Mouse (Mus musculus): ENCODE data around the gene Dcaf11. TPM values are rescaled to one million over a fixed set of nuclear protein-coding genes. Genes with fewer than 3 reads are reported as not detected.

The Dcaf11 gene
- polyA plus RNA-seq, 1 experiment = 54.5 TPM

- Histone ChIP-seq H3K27me3 (ENCODE audit: control insufficient read depth, insufficient read depth, low read length) (no peaks in the 10 kb centered on the region), H3K27ac (ENCODE audit: control insufficient read depth, insufficient read depth, low read depth, low read length) (peak within 1 kb of the TSS; percentile 56), H3K4me3 (ENCODE audit: control insufficient read depth, low read depth, low read length) (peak within 1 kb of the TSS; percentile 84), H3K36me3 (ENCODE audit: control insufficient read depth, insufficient read depth, low read length) (no peaks in the 10 kb centered on the region), H3K4me1 (ENCODE audit: control insufficient read depth, insufficient read depth, low read length) (peaks cover 3% of the 10 kb centered on the region)
- TF ChIP-seq CTCF (IDR thresholded peaks at IDR 0.05; ENCODE audit: control insufficient read depth, insufficient read depth, insufficient replicate concordance, low read depth, low read length) = no peak
- peak; percentile 38; the same call in 1 of the 2 replicates for TF ChIP-seq POLR2A (IDR thresholded peaks at IDR 0.05; ENCODE audit: control insufficient read depth, low read depth, low read length)
These were observed 25.1 kb downstream of the Dcaf11 start, which contains the start of gene Emc9 for GRCm38 (mm10) chr14:55584702-55585565. Emc9 (minus strand) TSS chr14:55585302.

GRCm38 (mm10) chr14:55585566-55585960, 25.8 kb downstream of the Dcaf11 start:
- Histone ChIP-seq H3K4me1 (ENCODE audit: control insufficient read depth, insufficient read depth, low read length) (peaks cover 5% of the 10 kb centered on the region), H3K36me3 (ENCODE audit: control insufficient read depth, insufficient read depth, low read length) (no peaks in the 10 kb centered on the region), H3K27me3 (ENCODE audit: control insufficient read depth, insufficient read depth, low read length) (no peaks in the 10 kb centered on the region), H3K27ac (ENCODE audit: control insufficient read depth, insufficient read depth, low read depth, low read length) (peak overlapping the region; percentile 52; the same call in 1 of the 2 replicates), H3K4me3 (ENCODE audit: control insufficient read depth, low read depth, low read length) (no peak overlapping the region)
- TF ChIP-seq POLR2A (IDR thresholded peaks at IDR 0.05; ENCODE audit: control insufficient read depth, low read depth, low read length) (no peak), CTCF (IDR thresholded peaks at IDR 0.05; ENCODE audit: control insufficient read depth, insufficient read depth, insufficient replicate concordance, low read depth, low read length) (no peak)

GRCm38 (mm10) chr14:55586149-55586548, 26.3 kb downstream of the Dcaf11 start:
- no peaks in the 10 kb centered on the region for H3K36me3 ChIP-seq (ENCODE audit: control insufficient read depth, insufficient read depth, low read length)
- H3K4me1 ChIP-seq (ENCODE audit: control insufficient read depth, insufficient read depth, low read length) = peaks cover 7% of the 10 kb centered on the region
- TF ChIP-seq CTCF (IDR thresholded peaks at IDR 0.05; ENCODE audit: control insufficient read depth, insufficient read depth, insufficient replicate concordance, low read depth, low read length) = no peak
- no peak for TF ChIP-seq POLR2A (IDR thresholded peaks at IDR 0.05; ENCODE audit: control insufficient read depth, low read depth, low read length)
- H3K27me3 ChIP-seq (ENCODE audit: control insufficient read depth, insufficient read depth, low read length) = no peaks in the 10 kb centered on the region
- no peak overlapping the region for H3K27ac ChIP-seq (ENCODE audit: control insufficient read depth, insufficient read depth, low read depth, low read length)
- no peak overlapping the region for H3K4me3 ChIP-seq (ENCODE audit: control insufficient read depth, low read depth, low read length)

- no peak overlapping the region for H3K4me3 ChIP-seq (ENCODE audit: control insufficient read depth, low read depth, low read length)
- no peaks in the 10 kb centered on the region for H3K27me3 ChIP-seq (ENCODE audit: control insufficient read depth, insufficient read depth, low read length)
- H3K4me1 ChIP-seq (ENCODE audit: control insufficient read depth, insufficient read depth, low read length) = peaks cover 16% of the 10 kb centered on the region
- H3K27ac ChIP-seq (ENCODE audit: control insufficient read depth, insufficient read depth, low read depth, low read length) = no peak overlapping the region
- H3K36me3 ChIP-seq (ENCODE audit: control insufficient read depth, insufficient read depth, low read length) = no peaks in the 10 kb centered on the region
- TF ChIP-seq POLR2A (IDR thresholded peaks at IDR 0.05; ENCODE audit: control insufficient read depth, low read depth, low read length) (no peak), CTCF (IDR thresholded peaks at IDR 0.05; ENCODE audit: control insufficient read depth, insufficient read depth, insufficient replicate concordance, low read depth, low read length) (no peak)
These were observed 29.5 kb downstream of the Dcaf11 start for GRCm38 (mm10) chr14:55589271-55589670.

- TF ChIP-seq POLR2A (IDR thresholded peaks at IDR 0.05; ENCODE audit: control insufficient read depth, low read depth, low read length) (no peak), CTCF (IDR thresholded peaks at IDR 0.05; ENCODE audit: control insufficient read depth, insufficient read depth, insufficient replicate concordance, low read depth, low read length) (no peak)
- Histone ChIP-seq H3K27ac (ENCODE audit: control insufficient read depth, insufficient read depth, low read depth, low read length) (peak overlapping the region; percentile 78), H3K4me3 (ENCODE audit: control insufficient read depth, low read depth, low read length) (peak overlapping the region; percentile 88; the same call in 1 of the 2 replicates), H3K4me1 (ENCODE audit: control insufficient read depth, insufficient read depth, low read length) (peaks cover 13% of the 10 kb centered on the region), H3K27me3 (ENCODE audit: control insufficient read depth, insufficient read depth, low read length) (no peaks in the 10 kb centered on the region), H3K36me3 (ENCODE audit: control insufficient read depth, insufficient read depth, low read length) (no peaks in the 10 kb centered on the region)
These were observed 30.1 kb downstream of the Dcaf11 start for GRCm38 (mm10) chr14:55589771-55590448.

- H3K27me3 ChIP-seq (ENCODE audit: control insufficient read depth, insufficient read depth, low read length) = no peaks in the 10 kb centered on the region
- TF ChIP-seq POLR2A (IDR thresholded peaks at IDR 0.05; ENCODE audit: control insufficient read depth, low read depth, low read length) (peak; percentile 25; the same call in 1 of the 2 replicates), CTCF (IDR thresholded peaks at IDR 0.05; ENCODE audit: control insufficient read depth, insufficient read depth, insufficient replicate concordance, low read depth, low read length) (no peak)
- no peaks in the 10 kb centered on the region for H3K36me3 ChIP-seq (ENCODE audit: control insufficient read depth, insufficient read depth, low read length)
- peaks cover 13% of the 10 kb centered on the region for H3K4me1 ChIP-seq (ENCODE audit: control insufficient read depth, insufficient read depth, low read length)
- H3K27ac ChIP-seq (ENCODE audit: control insufficient read depth, insufficient read depth, low read depth, low read length) = peak within 1 kb of the TSS; percentile 87
- H3K4me3 ChIP-seq (ENCODE audit: control insufficient read depth, low read depth, low read length) = peak within 1 kb of the TSS; percentile 88
These were observed 31.0 kb downstream of the Dcaf11 start, which contains the start of gene Psme2 for GRCm38 (mm10) chr14:55590748-55591330. Psme2 (minus strand) TSS chr14:55591113.

Data from testis, adult 2 months (tissue).